Mouse (Mus musculus) megakaryocyte, adult 5-6 weeks (primary cell): ENCODE data around the gene Naaladl2. TPM values are rescaled to one million over a fixed set of nuclear protein-coding genes. Genes with fewer than 3 reads are reported as not detected.
"Not testable (repeated sequence)": the region's sequence is repeated elsewhere in the genome, so short reads cannot be mapped to it uniquely, and the experiment has no call there.

Experiments
- ATAC-seq: 2 replicates; pipeline ENCODE4 v1.8.0; 2016; ENCODE audit warnings: mild to moderate bottlenecking, inconsistent platforms; ENCODE audit not compliant: poor library complexity, severe bottlenecking
- total RNA-seq, 2 experiments: library from RNA; stranded (forward) in 1 of 2; stranded (reverse) in 1 of 2; fragments of 153-499, 151-499 nt in 1 of 2; fragments of 221-1000, 200-1000 nt in 1 of 2; gene quantifications; 2 replicates each; pipeline versions ENCODE4 v1.2.3 to v1.2.4; 2015 to 2017

Naaladl2 gene
- total RNA-seq, 2 experiments from 2014 or later: not detected

DNA sequence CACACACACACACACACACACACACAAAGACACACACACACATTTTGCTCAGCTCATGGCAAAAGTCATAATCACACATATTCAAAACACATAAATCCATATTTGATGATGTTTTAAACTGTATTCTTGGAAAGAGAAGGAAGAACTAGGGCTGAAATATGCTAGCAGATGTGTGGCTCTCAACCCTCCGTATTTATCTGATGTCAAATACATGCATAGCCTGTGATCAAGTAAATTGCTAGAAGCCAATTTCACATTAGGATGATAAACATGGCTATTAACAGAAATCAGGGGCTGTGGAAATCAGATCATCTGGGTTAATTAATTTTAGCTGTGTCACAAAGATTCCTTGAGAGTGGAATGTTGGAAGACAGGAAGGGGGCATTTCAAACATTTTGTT lies 752.8 kb downstream of the Naaladl2 start:
- no peak for ATAC-seq

DNA sequence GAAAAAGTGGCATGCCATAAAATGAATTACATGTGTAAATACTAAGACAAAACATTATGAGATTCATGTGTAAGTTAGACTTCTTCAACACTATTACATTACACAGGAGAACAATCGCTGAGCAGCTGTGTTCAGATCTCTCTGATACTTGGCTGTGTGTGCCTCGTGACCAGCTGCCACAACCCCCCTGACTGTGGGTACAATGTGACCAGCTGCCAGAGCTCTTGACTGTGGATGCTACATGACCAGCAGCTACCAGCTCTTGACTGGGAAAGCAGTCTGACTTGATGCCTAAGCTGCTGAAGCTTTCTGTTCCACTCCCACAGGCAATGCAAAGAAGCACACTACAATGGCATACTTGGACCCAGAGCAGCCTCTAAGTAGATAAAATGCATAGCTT lies 789.1 kb downstream of the Naaladl2 start:
- ATAC-seq: no peak

GRCm38 (mm10) chr3:24321489-24322405 lies 822.3 kb downstream of the Naaladl2 start:
- no peak for ATAC-seq

- ATAC-seq: no peak
These were observed 829.3 kb downstream of the Naaladl2 start for GRCm38 (mm10) chr3:24314658-24315297.

DNA sequence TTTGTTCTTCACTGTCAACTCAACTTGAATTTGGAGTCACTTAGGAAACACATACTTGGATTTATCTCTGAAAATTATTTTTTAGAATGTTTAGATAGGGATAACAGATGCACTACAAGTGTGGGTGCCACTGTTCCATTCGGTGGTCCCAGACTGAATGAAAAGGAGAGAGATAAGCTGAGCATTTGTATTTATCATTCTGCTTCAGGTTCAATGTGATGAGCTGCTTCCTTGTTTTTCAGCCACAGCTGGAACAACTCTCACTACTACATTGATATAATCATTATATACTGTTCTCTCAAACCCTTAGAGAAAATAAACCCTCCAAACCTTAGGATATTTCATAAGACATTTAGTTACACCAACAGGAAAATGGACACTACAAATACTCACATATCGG lies 918.6 kb downstream of the Naaladl2 start:
- no peak for ATAC-seq

DNA sequence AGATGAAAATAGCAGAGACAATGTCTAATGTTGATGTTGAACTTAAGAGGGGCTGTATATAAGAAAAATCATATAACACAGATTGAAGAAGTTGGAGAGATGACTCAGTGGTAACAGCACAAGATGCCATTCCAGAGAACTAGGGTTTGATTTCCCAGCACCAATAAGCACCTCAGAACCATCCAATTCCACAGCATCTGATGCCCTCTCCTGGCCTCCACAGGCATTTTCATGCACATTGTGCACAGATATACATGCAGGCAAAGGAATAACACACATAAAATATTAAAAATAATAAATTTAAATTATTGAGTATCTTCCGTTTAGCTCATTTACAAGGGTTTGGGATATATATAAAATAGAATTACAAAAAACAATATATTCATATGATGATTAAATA lies 926.6 kb downstream of the Naaladl2 start:
- no peak for ATAC-seq

GRCm38 (mm10) chr3:24166531-24166930 lies 977.5 kb downstream of the Naaladl2 start:
- ATAC-seq: no peak

GRCm38 (mm10) chr3:24163992-24164391 lies 980.1 kb downstream of the Naaladl2 start:
- ATAC-seq: no peak

DNA sequence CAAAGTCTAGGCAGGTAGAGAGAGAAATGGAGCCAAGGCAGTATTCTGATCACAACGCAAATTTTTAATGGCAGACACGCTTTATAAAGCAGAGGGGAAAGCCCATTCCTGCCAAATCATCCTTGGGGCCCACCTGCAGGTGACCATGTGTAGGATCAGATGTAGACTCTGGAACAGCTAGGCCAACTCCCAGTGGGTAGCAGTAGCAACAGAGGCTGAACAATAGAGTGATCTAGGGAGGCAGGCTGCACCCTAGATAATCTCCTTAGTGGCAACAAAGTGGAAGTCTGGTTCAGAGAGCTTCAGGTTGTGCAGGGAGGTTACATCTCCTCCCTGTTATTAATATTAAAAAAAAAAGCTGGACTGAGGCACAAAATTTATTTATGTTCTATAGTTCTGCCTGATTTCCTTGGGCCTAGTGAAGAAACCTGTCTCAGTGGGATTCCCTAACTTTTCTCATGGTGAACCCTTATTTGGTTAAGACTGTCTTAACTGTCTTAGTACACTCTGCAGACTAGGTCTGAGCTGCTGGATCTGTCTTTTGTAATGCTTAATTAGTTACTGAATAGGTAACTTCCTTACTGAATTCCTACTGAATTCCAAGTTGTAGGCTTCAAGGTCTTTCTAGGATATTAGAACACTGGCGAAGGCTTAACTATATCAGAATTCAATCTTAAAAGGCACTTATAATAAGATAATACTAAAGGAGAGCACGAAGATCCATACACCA lies 992.8 kb downstream of the Naaladl2 start:
- not testable (repeated sequence) for ATAC-seq

- ATAC-seq: no peak
These were observed 1001.3 kb downstream of the Naaladl2 start for GRCm38 (mm10) chr3:24142808-24143207.

DNA sequence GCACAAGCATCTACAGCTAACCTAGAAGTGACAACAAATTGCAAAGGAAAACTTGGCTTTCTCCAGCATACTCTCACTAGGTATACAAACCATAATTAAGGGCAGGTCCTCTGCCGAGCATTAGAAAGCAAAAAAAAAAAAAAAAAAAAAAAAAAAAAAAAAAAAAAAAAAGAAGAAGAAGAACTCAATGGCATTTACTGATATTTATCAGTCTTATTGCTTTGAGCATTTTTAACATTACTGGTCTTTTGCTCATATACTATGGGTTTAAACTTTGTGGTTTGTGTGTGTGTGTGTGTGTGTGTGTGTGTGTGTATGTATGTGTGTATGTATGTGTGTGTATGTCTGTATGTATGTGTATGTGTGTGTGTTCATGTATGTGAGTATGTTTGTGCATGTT lies 1006.1 kb downstream of the Naaladl2 start:
- ATAC-seq: no peak

DNA sequence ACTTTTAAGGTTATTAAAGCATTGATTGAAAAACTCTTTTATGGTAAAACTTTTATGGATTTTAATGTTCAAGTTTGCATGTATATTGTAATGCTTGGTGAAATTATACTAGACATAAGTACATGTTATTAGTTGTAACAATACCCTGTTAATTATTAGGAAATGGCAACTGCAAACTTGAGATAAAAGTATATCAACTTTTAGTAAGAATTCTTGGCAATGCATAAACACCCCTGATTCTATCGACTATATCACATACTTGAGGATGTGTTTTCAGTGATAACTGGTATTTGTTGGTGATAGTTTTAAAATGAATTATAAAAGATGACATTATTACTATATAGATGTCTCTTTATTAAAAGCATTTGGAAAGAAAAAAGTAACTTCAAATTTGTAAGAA lies 1017.9 kb downstream of the Naaladl2 start:
- ATAC-seq: no peak

- no peak for ATAC-seq
These were observed 1020.0 kb downstream of the Naaladl2 start for GRCm38 (mm10) chr3:24124034-24124433.

- no peak for ATAC-seq
These were observed 1025.9 kb downstream of the Naaladl2 start for GRCm38 (mm10) chr3:24118136-24118535.

- ATAC-seq: no peak
These were observed 1029.2 kb downstream of the Naaladl2 start for GRCm38 (mm10) chr3:24114849-24115248.

DNA sequence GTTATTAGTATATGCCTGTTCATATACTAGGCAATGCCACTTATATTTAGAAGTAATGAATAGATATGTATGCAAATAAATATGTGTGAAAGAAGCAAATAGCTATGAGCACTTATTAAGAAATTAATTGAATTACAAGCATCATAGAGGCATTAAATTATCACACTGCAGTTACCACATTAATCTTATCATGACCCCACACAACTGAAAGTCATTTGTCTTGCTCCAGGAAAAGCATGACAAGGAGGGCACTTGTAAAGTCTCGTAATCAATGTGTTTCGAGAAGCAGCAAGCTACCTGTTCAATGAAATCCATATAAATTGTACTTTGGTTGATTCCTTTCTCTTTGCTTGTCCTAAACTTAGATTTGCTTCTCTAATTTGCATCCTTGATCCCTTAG lies 1030.7 kb downstream of the Naaladl2 start:
- ATAC-seq: no peak

GRCm38 (mm10) chr3:24106391-24106790 lies 1037.7 kb downstream of the Naaladl2 start:
- ATAC-seq: no peak

DNA sequence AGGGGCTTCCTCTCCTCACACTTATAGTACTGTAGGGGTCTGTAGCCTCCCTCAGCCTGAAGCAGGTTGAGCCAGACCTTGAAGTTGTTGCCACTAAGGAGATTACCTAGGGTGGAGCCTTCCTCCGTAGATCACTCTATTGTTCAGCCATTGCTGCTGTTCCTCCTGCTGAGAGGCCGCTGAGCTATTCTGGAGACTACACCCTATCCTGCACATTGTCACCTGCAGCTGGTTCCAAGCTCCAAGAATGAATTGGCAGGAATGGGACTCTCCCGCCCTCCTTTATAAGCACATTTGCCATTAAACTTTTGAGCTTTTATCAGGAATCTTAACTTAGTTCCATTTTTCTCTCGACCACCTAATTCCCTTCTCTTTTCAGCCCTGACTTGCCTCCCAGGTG lies 1064.3 kb downstream of the Naaladl2 start:
- ATAC-seq: no peak

- ATAC-seq: no peak
These were observed 1072.8 kb downstream of the Naaladl2 start for GRCm38 (mm10) chr3:24071169-24071797.

- ATAC-seq: no peak
These were observed 1073.5 kb downstream of the Naaladl2 start for GRCm38 (mm10) chr3:24070424-24071168.
